Mouse (Mus musculus) sigmoid colon, adult 10 weeks (tissue): ENCODE data around the gene Ift27. TPM values are rescaled to one million over a fixed set of nuclear protein-coding genes. Genes with fewer than 3 reads are reported as not detected.

Experiments
- polyA plus RNA-seq: library from polyadenylated mRNA; stranded (reverse); fragments of 350-450 nt; fragmentation: Illumina TruSeq; extraction: RNeasy Lipid Tissue Mini Kit (QIAGEN cat#74804); gene quantifications from one replicate; pipeline ENCODE4 v1.2.3, GENCODE M21; 2014; ENCODE audit warnings: low read depth, low replicate concordance

The Ift27 gene
- 5.5 TPM for polyA plus RNA-seq

GRCm38 (mm10) chr15:78173972-78174886, at the start of gene Ift27:
Gene Ift27, minus strand, starts transcription at chr15:78174107.

GRCm38 (mm10) chr15:78206312-78206711, 32.4 kb upstream of the Ift27 start, which contains the start of gene Pvalb:
Gene Pvalb, minus strand, starts transcription at chr15:78206400.

GRCm38 (mm10) chr15:78119704-78120103, 54.2 kb downstream of the Ift27 start, which contains the start of gene Cacng2:
Gene Cacng2, minus strand, starts transcription at chr15:78120028.

Other genes starting within 250 kb of the Ift27 start
- 55.4 TPM for gene Txn2, start 245.1 kb downstream of the Ift27 start, polyA plus RNA-seq
- gene Foxred2, start 217.4 kb downstream of the Ift27 start, polyA plus RNA-seq: 2.6 TPM
- 19.7 TPM for gene Eif3d, start 203.3 kb downstream of the Ift27 start, polyA plus RNA-seq
- gene Cacng2, start 54.1 kb downstream of the Ift27 start, polyA plus RNA-seq: 0.06 TPM
- not detected for gene Pvalb, start 32.3 kb upstream of the Ift27 start, polyA plus RNA-seq
- gene Ncf4, start 70.7 kb upstream of the Ift27 start, polyA plus RNA-seq: not detected
- 1.7 TPM for gene Csf2rb2, start 131.6 kb upstream of the Ift27 start, polyA plus RNA-seq
- gene Csf2rb, start 151.6 kb upstream of the Ift27 start, polyA plus RNA-seq: 2.7 TPM
- not detected for gene Tex33, start 221.8 kb upstream of the Ift27 start, polyA plus RNA-seq
- 8.8 TPM for gene Tst, start 231.8 kb upstream of the Ift27 start, polyA plus RNA-seq
- gene Mpst, start 232.3 kb upstream of the Ift27 start, polyA plus RNA-seq: 4.1 TPM